Mouse (Mus musculus) hematopoietic stem cell, adult 5-6 weeks (primary cell): Measurements from ENCODE around the gene Kifc3. TPM values are rescaled to one million over a fixed set of nuclear protein-coding genes. Genes with fewer than 3 reads are reported as not detected.

Source experiments
- ATAC-seq, 2 experiments: fragments of 125-278 bp in 1 of 2; replicated peaks in 1 of 2; 2 replicates each; pipeline ENCODE4 v1.8.0; 2016 to 2017; ENCODE audit warnings: inconsistent platforms in 2 of 2, mild to moderate bottlenecking in 2 of 2, moderate number of reproducible peaks in 2 of 2, low read depth in 1 of 2, moderate TSS enrichment in 1 of 2; ENCODE audit not compliant: low FRiP score in 2 of 2, poor library complexity in 2 of 2, severe bottlenecking in 2 of 2, insufficient read depth in 1 of 2, low TSS enrichment in 1 of 2
- total RNA-seq: library from RNA; stranded (forward); fragments of 172-1452, 232-1000 nt; gene quantifications from 2 replicates; pipeline ENCODE4 v1.2.3, GENCODE M21; 2017

The Kifc3 gene
- total RNA-seq, 1 experiment from 2014 or later = 0.79 TPM

DNA sequence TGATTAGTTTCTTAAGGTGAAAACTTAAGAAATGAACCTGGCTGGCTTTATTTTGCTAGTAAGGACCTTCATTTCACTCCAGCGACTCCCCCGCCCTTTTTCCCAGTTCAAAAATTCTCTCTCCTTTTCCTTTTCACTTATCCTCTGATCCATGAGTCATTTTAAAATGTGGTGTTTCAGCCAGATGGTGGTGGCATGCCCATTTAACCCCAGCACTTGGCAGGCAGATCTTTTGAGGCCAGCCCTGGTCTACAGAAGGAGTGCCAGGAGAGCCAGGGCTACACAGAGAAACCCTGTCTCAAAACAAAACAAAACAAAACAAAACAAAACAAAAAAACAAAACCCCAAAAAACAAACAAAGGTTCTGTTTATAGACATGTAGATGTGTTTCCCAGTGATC lies 138.1 kb downstream of the Kifc3 start:
- ATAC-seq = no peak

DNA sequence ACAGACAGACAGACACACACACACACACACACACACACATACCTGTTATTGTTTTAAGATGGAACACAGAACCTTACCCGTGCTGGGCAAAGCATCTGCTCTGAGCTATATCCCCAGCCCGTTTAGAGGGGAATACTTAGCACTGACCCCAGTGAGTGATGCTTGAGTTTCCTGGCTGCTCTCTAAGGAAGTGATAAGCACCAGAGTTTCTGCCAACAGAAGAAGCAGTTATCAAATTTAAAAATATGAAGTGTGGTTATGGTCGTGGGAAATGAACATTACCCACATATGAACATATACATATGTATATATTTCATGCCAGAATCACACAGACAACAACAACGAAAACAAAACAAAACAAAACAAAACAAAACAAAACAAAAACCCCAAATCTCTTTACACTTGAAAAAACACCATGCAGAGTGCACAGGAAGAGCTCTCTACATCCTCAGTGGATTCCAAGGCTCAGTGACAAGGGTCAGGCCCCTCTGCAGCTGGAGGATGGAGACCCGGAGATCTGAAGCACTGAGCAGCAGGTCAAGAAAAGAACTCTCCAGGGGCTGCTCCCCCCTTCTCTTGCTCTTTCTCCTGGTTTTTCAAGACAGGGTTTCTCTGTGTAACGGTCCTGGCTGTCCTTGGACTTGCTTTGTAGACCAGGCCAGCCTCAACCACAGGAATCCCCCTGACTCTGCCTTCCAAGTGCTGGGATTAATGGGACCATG lies 142.6 kb downstream of the Kifc3 start:
- ATAC-seq = 0 out of 4 replicates have a peak, but pooled peaks of 1 of the 2 experiments have one; percentile 25

DNA sequence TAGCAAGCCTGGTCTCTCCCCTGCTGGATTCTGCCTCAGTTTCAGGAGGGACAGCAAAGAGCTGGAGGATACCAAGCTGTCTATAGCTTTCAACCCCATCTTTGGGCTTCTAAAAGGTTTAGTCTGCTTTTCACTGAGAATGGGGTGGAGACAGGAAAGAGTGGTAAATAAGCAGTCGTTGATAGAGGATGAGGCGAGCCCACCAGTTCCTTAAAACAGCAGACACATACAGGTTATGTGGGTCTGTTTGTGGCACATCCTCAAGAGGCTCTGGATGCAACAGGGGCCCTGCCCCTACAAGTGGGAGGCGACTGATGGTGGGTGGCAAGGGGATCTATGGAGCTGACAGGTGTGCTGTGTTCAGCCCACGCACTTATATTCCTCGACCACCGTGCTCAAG lies 144.0 kb downstream of the Kifc3 start:
- peak; percentile 49 to 70 for ATAC-seq

DNA sequence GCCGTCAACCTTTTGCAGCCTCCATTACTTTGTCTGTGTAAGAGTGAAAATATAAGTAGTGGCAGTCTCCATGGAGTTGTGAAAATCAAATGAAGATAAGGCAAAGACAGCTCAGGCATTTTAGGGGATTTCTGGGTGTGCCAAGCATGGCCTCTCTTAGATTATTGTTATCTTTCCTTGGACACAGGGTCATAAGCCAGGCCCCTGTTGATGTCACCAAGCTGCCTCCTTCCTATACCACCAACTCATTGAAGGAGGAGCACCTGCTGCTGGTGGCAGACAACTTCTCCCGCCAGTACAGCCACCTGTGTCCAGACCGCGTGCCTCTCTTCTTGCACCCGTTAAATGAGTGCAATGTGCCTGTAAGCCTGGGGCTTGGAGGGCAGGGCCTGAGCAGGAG lies 146.2 kb downstream of the Kifc3 start:
- ATAC-seq = no peak

DNA sequence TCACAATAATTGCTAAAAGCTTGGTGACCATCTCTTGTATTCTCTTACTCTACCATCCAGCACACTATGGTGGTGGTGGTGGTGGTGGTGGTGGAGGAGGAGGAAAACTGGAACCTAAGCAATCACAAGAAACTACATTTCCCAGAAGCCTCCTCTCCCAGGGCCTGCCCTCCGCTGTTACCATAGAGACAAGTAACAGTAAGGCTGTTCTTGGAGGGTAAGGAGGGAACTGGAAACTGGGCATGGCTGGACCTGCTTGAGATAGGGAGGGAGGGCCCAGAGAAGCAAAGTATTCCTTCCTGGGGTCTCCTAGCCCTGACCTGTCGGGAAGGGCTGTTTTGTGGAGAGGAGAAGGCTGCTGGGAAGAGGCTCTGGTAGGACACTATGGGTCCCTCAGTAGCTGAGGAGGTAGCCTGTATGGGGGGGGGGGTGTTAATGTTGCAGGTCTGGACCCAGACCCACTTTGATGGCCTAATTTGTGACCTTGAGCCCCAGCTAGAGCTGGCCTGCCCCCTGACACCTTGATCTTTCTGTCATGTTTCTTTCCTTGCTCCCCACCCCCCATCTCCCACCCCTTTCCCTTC lies 147.6 kb downstream of the Kifc3 start, which contains the start of gene Drc7:
Gene Drc7 (plus strand): TSS at position 177 of the 584 bp plus-strand sequence.
- peak in 1 of 2 experiments; percentile 69; a peak in 2 of 4 replicates for ATAC-seq

DNA sequence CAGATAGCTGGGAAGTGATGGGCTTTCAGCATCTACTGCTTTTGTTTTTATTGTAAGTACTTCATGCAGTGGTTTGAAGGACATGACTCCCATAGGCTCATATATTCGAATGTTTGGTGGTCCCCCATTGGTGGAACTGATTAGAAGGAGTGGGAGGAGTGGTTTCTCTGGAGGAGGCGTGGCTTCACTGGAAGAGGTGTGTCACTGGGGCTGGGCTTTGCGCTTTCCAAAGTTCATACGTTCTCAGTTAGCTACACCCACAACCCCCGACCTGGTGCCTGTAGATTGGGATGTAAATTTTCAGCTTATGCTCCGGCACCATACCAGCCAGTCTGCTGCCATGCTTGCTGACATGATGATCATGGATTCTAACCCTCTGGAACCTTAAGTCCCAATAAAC lies 148.2 kb downstream of the Kifc3 start:
- no peak for ATAC-seq

Other genes with a start within 250 kb of the Kifc3 start
- gene Adgrg1, start 228.1 kb downstream of the Kifc3 start, total RNA-seq = 565 and 601 TPM in 2 replicates
- gene Adgrg3, start 185.1 kb downstream of the Kifc3 start, total RNA-seq = 114 and 161 TPM in 2 replicates
- gene Drc7, start 147.7 kb downstream of the Kifc3 start, total RNA-seq = 5.6 and 10.2 TPM in 2 replicates
- gene Katnb1, start 121.6 kb downstream of the Kifc3 start, total RNA-seq = 15.4 and 32.0 TPM in 2 replicates
- 7.8 and 18.6 TPM in 2 replicates for gene Cngb1, start 103.8 kb upstream of the Kifc3 start, total RNA-seq
- gene Tepp, start 107.8 kb upstream of the Kifc3 start, total RNA-seq = not detected in 2 replicates
- gene Zfp319, start 129.1 kb upstream of the Kifc3 start, total RNA-seq = 4.4 TPM in 2 replicates
- 21.8 and 22.5 TPM in 2 replicates for gene Usb1, start 129.5 kb upstream of the Kifc3 start, total RNA-seq
- 0.94 and 1.6 TPM in 2 replicates for gene Mmp15, start 149.5 kb upstream of the Kifc3 start, total RNA-seq
- gene Cfap20, start 232.1 kb upstream of the Kifc3 start, total RNA-seq = 83.4 and 115 TPM in 2 replicates